Mouse (Mus musculus): ENCODE data around the gene Oprl1.

Oprl1 gene

GRCm38 (mm10) chr2:181692304-181692703 is 22.5 kb upstream of the Oprl1 start:
- DNase-seq (ENCODE audit: low spot score), result no peak

- peak; percentile 82 for DNase-seq (ENCODE audit: low spot score)
These were observed 21.2 kb upstream of the Oprl1 start, which contains the start of gene Rgs19 for GRCm38 (mm10) chr2:181693339-181694280. Gene Rgs19, minus strand, starts transcription at chr2:181693977.

DNA sequence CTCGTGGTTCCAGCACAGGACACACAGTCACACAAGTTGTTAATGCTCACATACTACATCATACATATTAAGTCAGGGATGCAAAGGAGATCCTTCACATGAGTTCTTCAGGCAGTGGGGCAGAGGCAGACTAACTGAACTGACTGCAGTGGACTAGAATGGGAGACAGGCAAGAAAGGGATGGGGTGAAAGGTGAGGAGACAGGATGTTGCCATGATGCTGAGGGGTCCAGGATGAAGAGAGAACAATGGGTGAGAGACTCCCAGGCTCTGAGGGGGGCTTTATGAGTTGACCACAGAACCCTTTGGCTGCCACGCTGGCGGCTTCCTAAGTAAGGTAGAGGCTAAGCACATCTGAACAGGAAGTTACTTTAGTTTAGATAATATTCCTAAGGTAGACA is 20.2 kb upstream of the Oprl1 start:
- no peak for DNase-seq (ENCODE audit: low spot score)

- no peak for DNase-seq (ENCODE audit: low spot score)
These were observed 19.0 kb upstream of the Oprl1 start for GRCm38 (mm10) chr2:181695776-181696175.

- DNase-seq (ENCODE audit: low spot score), result no peak
These were observed 17.9 kb upstream of the Oprl1 start for GRCm38 (mm10) chr2:181696801-181697420.

DNA sequence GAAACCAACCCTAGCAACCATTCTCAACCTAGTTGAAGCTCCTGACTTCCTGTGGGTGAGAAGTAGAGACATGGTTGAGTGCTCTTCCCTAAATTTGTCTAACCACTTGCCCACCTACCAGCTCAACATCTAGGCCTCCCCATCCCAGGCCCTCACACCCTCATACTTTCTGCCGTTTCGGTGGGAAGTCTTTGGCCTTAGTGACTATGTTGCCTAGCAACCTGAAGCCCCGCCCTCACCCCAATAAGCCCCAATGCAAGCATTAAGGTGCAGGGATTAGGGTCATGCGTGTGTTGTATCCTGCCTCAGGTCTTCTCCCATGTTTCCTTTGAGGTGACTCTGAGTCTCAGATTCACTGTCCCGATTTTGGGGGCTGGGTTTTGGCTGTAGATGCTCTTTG is 16.6 kb upstream of the Oprl1 start, which contains the start of gene Lkaaear1:
Gene Lkaaear1 (minus strand): TSS at position 202 of the 400 bp plus-strand sequence.
- no peak for DNase-seq (ENCODE audit: low spot score)

DNA sequence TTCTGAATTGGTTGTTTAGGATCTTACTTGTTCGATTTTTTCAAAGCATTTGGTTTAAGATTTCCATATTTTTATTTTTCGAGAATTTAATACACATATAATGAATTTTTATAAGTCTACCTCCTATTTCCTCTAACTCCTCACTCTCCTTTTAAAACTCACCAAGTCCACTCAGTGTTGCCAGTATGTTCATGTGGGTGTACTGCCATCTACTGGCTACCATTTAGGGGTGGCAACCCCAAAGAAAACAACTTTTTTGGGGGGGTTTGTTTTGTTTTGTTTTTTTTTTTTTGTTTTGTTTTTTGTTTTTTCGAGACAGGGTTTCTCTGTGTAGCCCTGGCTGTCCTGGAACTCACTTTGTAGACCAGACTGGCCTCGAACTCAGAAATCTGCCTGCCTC is 8.1 kb upstream of the Oprl1 start:
- DNase-seq (ENCODE audit: low spot score), result no peak

DNA sequence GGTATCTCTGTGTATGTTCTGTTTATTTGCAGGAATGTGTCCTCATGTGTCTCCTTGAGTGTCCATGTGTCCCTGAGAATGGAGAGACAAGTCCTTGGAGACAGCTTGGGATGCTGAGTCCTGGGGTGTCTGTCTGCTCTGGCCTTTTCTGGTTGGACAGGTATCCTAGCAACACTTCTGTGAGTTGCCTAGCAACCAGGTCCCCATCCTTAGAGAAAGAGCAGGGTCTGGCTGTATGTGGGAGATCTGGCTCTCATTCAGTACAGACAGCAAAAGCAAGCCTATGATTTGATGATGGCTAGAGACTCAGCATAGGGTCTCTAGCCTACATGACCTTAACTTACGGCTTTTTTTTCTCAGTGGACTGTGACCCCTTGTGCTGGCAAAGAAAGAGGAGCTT is 1.1 kb upstream of the Oprl1 start:
- DNase-seq (ENCODE audit: low spot score), result no peak

- DNase-seq (ENCODE audit: low spot score), result no peak
These were observed 566 bp downstream of the Oprl1 start for GRCm38 (mm10) chr2:181715382-181715781.

DNA sequence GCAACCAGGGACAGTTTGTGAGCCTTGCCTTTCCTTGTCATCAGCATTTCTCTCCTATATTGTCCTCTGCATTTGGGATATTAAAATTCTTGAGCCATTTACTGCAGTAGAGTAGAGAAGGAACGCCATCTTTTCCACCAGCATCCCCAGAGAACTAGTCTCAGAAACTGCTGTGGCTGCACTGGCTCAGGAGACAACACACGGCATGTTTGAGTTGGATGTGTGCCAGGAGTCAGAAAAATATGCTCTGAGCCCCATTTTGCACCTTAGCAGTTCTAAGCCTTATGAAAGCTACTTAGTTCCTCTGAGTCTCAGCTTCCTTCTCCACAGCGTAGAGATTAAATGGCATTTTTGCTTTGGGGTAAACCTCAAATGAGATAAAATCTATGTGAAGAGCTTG is 2.2 kb downstream of the Oprl1 start:
- no peak for DNase-seq (ENCODE audit: low spot score)

DNA sequence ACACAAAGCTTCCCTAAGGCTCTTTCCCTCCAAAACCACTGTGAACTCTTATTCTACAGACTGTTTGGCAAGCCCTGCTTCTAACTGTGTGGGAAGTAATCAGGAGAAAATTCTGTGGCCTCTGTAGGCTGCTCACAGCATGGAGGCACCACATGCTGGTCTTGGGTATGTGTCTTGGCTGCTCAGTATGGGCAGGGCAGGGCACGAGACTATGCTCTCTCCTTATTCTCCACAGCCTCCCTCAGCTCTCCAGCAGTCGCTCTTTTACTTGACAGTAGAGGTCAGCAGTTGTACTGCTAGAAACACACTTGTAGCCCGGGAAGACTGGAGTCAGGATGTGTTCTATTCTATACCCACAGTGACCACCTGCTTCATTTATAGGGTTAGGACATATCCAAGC is 5.2 kb downstream of the Oprl1 start:
- no peak for DNase-seq (ENCODE audit: low spot score)

GRCm38 (mm10) chr2:181721200-181721599 is 6.4 kb downstream of the Oprl1 start:
- no peak for DNase-seq (ENCODE audit: low spot score)

DNA sequence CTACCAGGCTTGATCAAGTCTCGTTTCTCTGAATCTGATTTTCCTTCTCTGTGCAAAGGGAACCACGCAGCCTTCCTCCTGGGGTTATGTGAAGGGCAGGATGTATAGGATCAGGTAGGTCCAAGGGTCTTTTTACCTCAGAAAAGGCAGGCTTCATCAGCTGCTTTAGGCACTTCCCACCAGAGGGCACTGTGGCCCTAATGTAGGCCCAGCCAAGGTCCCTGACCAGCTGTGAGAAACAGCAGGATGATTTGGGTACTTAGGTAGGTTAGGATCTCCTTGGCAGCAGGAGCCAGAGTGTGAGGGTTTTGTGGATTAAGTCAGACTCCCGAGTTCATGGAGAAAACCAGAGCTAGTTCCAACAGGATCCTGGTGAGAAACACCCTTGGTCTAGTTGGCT is 7.4 kb downstream of the Oprl1 start:
- no peak for DNase-seq (ENCODE audit: low spot score)

- no peak for DNase-seq (ENCODE audit: low spot score)
These were observed 12.9 kb downstream of the Oprl1 start for GRCm38 (mm10) chr2:181727659-181728262.

GRCm38 (mm10) chr2:181730051-181730450 is 15.2 kb downstream of the Oprl1 start:
- DNase-seq (ENCODE audit: low spot score), result no peak

DNA sequence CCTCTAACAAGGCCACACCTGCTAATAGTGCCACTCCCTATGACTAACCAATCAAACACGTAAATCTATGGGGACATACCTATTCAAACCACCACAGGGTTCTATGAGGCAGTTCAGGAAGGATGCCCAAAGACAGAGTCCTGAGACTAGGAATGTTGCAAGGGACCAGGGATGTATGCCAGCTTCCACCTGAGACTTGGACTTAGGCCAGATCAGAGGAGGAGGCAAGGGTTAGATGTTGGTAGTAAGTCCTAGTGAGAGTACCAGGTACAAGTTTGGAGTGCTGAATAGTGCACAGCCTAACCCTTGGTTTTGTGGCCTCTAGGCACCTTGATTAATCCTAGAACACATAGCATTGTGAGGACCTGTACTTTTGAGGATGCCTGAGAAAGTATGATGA is 37.8 kb downstream of the Oprl1 start:
- DNase-seq (ENCODE audit: low spot score), result no peak

DNA sequence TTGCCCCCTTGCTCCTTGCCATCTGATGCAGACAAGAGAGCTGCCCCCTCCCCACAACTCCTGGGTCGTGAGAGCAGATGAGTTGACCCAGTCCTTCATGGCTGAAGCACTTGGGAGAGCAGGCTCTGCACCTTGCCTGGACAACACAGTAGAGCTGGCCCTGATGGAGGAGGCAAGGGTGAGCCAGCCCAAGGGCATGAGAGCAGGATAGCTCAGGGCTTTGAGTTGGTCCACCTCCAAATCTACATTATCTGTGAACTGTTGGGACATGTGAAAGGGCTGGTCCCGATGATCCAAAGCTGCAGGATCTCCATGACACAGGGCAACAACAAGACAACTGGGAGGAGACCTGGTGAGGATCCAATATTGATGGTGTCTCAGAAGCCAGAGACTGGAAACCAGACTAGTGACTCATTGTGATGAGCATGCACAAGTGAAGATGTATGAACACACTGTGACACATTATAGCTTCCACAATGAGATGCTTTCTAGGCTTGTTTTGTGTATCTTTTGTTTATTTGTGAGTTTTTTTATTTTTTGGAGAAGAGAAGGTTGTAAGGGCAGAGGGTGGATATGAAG is 43.4 kb downstream of the Oprl1 start:
- DNase-seq (ENCODE audit: low spot score), result no peak

GRCm38 (mm10) chr2:181759041-181759440 is 44.2 kb downstream of the Oprl1 start:
- no peak for DNase-seq (ENCODE audit: low spot score)

DNA sequence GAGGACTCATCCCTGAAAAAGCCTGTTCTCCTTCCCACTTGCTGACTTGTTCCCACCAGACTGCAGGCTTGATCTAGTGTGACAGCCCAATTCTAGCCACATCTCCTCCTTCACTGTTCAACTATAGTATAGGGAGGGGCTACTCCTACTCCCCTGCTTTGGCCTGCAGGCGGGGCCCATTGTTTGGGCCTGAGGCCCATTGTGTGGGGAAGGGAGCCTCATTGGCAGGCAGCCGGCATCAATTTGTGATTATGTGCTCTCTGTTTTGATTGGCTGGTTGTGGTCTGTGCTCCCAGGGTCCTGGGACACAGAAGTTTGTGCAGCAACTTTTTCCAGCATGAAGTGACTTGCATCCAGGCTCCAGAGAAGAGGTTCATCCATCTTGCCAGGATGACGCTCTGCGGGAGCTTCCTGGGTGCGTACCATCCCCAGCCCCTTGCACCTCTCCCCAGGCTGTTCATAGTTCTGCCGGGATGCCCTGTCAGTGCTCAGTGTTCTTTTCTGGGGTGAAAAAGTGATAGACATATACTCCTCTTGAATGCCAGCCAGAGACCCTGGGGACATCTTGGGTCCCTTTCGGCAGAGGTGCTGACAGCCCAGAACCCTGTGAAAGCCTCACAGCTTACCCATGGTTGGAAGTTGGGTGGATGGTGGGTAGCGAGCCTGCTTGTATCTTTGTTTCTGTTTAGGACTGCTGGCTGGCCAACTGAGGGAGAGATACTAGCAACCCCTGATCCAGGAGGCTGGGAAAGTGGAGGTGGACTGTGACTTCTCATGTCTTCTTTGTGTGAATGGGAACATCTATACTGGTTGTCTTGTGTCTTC is 48.4 kb downstream of the Oprl1 start, which contains the start of gene Myt1:
Gene Myt1 (plus strand): TSS at position 327 of the 825 bp plus-strand sequence.
- no peak for DNase-seq (ENCODE audit: low spot score)

DNA sequence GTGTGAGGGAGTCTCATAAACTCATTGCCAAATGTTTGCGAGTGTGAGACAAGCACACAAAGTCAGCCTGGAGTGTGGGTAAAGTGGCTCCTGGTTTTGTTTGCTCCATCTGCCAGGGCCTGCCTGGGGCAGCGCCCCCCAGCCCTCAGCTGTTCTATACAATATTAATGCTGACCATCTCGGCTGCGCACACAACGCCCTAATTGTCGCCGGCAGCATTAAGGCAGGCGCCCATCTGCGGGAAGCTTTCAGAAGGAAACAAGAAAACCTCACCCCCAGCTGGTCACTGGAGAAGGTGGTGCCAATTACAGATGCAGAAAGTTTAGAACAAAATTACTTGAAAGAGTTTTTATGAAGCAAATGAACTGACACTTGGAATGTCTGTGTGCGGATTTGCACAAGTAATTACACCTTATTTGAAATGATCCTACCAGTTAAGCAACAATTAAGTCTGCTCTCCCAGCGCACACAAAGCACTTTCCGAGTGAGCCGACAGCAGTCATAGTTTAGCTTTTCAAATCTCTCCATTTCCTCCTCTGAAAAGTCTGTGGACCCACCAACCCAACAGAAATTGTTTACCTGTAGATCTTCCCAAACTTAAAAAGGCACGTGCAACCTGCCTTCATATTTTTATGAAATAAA is 49.2 kb downstream of the Oprl1 start:
- no peak for DNase-seq (ENCODE audit: low spot score)

- no peak for DNase-seq (ENCODE audit: low spot score)
These were observed 49.8 kb downstream of the Oprl1 start for GRCm38 (mm10) chr2:181764600-181764999.

Measured in testis, postnatal 14 days (tissue).